Mouse (Mus musculus) lung, postnatal 0 days (tissue): ENCODE data around the gene Lbh.

Source experiments
- CTCF ChIP-seq: IDR thresholded peaks from 2 replicates; pipeline ENCODE4 v1.5.1; 2016; ENCODE audit warnings: antibody characterized with exemption, mild to moderate bottlenecking
- EP300 ChIP-seq: IDR thresholded peaks from 2 replicates; pipeline ENCODE4 v1.6.1; 2016; ENCODE audit warnings: antibody characterized with exemption, mild to moderate bottlenecking, control low read depth

DNA sequence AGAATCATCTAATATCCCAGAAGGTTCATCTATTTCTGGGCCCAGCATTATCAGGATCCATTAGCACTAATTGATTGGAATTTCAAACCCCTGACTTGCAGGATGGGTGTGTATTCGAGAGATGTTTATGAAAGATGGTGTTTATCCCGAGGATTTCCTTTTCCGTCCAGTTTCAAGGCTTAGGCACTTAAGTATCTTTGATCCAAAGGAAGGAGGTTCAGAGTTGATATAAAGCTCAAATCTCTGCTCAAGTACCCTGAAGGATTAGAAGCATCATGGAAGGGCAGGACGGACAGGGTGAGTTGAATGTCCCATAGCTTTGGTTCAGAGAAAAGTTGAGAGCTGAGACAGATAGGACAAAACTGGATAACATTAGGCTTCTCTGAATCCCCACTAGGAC is 15.0 kb downstream of the Lbh start:
- TF ChIP-seq CTCF (no peak), EP300 (peak; percentile 51; the same call in 1 of the 2 replicates)
